Mouse (Mus musculus): ENCODE data around the gene Slc38a9. TPM values are rescaled to one million over a fixed set of nuclear protein-coding genes. Genes with fewer than 3 reads are reported as not detected.

Gene Slc38a9
- polyA plus RNA-seq, 1 experiment from 2014 or later, result 18.9 TPM

DNA sequence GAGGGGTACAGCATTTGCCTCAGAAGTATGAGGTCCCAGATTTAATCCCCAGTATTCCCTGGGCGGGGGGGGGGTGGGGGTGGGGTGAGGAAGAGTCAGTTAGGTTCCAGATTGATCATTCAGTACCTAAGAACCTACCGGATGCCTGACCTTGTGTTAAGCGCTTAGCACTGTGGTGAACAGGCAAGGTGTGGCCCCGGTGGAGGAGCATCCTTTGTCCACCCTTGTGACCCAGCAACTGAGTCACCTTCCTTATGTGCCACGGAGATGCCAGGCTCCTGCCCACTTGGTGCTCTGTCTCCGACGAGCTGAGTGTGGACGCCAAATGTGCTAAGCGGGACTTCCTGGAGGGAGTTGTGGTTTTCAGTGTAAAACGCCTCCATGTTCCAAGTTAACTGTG, 75.9 kb downstream of the Slc38a9 start:
- Histone ChIP-seq H3K27me3 (ENCODE audit: control insufficient read depth, insufficient read depth, low read length) (no peaks in the 10 kb centered on the region), H3K4me1 (ENCODE audit: control insufficient read depth, insufficient read depth, low read length) (no peaks in the 10 kb centered on the region), H3K36me3 (ENCODE audit: control insufficient read depth, insufficient read depth, low read length) (no peaks in the 10 kb centered on the region), H3K4me3 (ENCODE audit: low read depth, low read length) (no peak overlapping the region), H3K9me3 (ENCODE audit: control insufficient read depth, low read length) (no peaks in the 10 kb centered on the region), H3K27ac (ENCODE audit: low read depth, low read length) (no peak overlapping the region), H3K9ac (ENCODE audit: low read length) (no peak overlapping the region), H3K4me2 (ENCODE audit: low read depth) (no peak overlapping the region)
- 88% methylated on average over 10 of the region's 10 CpGs for WGBS
- ATAC-seq (ENCODE audit: insufficient read depth, low FRiP score, low TSS enrichment), result no peak
- no peak for DNase-seq (ENCODE audit: low spot score)

DNA sequence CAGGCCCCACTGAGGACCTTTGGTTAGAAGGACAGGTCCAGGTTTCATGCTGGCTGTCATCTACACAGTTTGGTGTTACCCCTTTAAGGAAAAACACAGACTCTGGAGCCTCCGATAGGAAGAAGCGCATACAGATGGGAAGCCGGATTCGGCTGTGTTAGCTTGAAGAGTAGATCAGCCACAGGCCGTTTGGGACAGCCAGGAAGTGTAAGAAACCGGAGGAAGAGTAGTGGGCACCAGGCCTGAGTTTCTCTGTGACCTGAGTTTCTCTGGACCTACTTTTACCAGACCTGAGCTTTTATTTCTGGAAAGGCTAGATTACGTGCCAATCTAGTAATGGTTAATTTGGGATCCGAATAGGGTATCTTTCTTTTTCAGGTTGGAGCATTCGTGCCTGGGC, 76.6 kb downstream of the Slc38a9 start:
- no peaks in the 10 kb centered on the region for H3K27me3 ChIP-seq (ENCODE audit: control insufficient read depth, insufficient read depth, low read length)
- H3K4me3 ChIP-seq (ENCODE audit: low read depth, low read length), result no peak overlapping the region
- no peak overlapping the region for H3K27ac ChIP-seq (ENCODE audit: low read depth, low read length)
- H3K4me1 ChIP-seq (ENCODE audit: control insufficient read depth, insufficient read depth, low read length), result no peaks in the 10 kb centered on the region
- WGBS, result 88% methylated on average over 9 of the region's 9 CpGs
- no peak overlapping the region for H3K4me2 ChIP-seq (ENCODE audit: low read depth)
- DNase-seq (ENCODE audit: low spot score) (no peak), ATAC-seq (ENCODE audit: insufficient read depth, low FRiP score, low TSS enrichment) (no peak)
- H3K9me3 ChIP-seq (ENCODE audit: control insufficient read depth, low read length), result no peaks in the 10 kb centered on the region
- no peaks in the 10 kb centered on the region for H3K36me3 ChIP-seq (ENCODE audit: control insufficient read depth, insufficient read depth, low read length)
- H3K9ac ChIP-seq (ENCODE audit: low read length), result no peak overlapping the region

DNA sequence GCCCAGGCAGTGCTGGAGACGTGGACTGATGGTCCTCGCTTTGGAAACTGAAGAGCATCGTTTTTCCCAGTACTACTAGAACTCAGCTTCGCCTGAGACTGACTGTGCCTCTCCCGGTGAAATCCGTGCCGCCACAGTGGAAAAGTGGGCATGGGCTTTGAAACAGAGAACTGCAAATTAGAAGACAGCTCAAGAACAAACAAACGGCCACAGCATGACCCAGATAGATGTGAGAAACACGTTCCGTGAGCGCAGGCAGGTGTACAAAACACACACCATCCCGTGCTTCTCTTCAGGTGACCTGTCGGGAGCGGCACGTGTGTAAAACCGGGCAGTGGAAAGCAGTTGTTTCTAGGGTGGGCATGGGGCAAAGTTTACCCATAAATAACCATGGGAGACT, 77.5 kb downstream of the Slc38a9 start:
- Histone ChIP-seq H3K4me1 (ENCODE audit: control insufficient read depth, insufficient read depth, low read length) (no peaks in the 10 kb centered on the region), H3K27ac (ENCODE audit: low read depth, low read length) (no peak overlapping the region), H3K36me3 (ENCODE audit: control insufficient read depth, insufficient read depth, low read length) (no peaks in the 10 kb centered on the region), H3K4me2 (ENCODE audit: low read depth) (no peak overlapping the region), H3K9ac (ENCODE audit: low read length) (no peak overlapping the region), H3K4me3 (ENCODE audit: low read depth, low read length) (no peak overlapping the region), H3K27me3 (ENCODE audit: control insufficient read depth, insufficient read depth, low read length) (no peaks in the 10 kb centered on the region), H3K9me3 (ENCODE audit: control insufficient read depth, low read length) (no peaks in the 10 kb centered on the region)
- DNase-seq (ENCODE audit: low spot score), result no peak
- 89% methylated on average over 16 of the region's 16 CpGs for WGBS
- ATAC-seq (ENCODE audit: insufficient read depth, low FRiP score, low TSS enrichment), result no peak

DNA sequence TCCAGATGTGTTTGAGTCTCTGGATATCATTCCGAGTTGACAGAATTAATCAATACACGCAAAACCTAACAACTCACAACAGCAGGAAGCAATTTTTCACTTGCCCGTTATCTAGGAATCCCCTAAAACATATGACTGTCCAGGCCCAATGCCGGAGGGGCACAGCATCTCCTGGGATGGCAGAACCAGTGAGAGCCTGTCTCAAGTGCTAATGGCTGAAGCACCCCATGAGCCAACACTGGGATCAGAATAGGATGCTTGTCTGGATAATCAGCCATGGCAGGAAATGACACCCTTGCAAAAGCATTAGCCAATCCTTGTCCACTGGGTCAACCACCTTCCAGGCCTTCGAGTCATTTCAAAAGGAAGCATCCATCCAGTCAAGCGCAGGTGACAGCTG, 79.5 kb downstream of the Slc38a9 start:
- Histone ChIP-seq H3K4me1 (ENCODE audit: control insufficient read depth, insufficient read depth, low read length) (no peaks in the 10 kb centered on the region), H3K4me3 (ENCODE audit: low read depth, low read length) (no peak overlapping the region), H3K9me3 (ENCODE audit: control insufficient read depth, low read length) (no peaks in the 10 kb centered on the region), H3K27me3 (ENCODE audit: control insufficient read depth, insufficient read depth, low read length) (no peaks in the 10 kb centered on the region), H3K27ac (ENCODE audit: low read depth, low read length) (no peak overlapping the region), H3K9ac (ENCODE audit: low read length) (no peak overlapping the region), H3K36me3 (ENCODE audit: control insufficient read depth, insufficient read depth, low read length) (no peaks in the 10 kb centered on the region), H3K4me2 (ENCODE audit: low read depth) (no peak overlapping the region)
- 89% methylated on average over 6 of the region's 6 CpGs for WGBS
- DNase-seq (ENCODE audit: low spot score) (no peak), ATAC-seq (ENCODE audit: insufficient read depth, low FRiP score, low TSS enrichment) (no peak)

DNA sequence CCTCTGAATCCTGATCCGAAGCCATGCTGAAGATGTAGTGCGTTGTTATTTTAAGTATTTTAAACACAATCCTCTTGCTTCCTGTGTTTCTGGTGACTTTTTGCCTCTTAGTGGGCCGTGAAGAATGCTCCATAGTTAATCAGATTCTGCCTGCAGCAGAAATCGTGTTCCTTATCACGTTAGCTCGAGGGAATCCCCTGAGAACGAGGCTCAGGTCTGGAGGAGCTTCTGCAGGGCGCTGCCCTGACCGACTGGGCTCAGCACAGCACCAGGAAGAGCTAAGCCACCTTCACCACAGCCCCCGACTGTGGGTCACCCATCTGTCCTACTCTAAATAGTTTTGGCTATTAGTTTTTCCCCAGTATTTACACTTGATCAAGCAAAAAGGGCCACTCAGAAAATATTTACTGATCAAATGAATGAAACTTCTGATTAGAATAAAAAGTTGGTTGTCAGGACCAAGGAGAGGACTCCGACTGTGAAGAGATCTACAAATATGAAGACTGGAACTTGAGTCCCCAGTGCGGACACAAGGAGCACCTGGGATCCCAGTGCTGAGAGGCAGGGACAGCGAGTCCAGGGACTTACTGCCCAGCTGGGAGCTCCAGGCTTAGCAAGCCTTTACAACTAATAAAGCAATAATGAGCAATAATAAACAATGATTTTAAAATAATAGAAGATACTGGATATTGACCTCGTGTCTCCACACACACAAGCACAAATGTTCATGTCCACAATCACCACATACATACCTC, 81.7 kb downstream of the Slc38a9 start:
- no peak overlapping the region for H3K4me2 ChIP-seq (ENCODE audit: low read depth)
- 75% methylated on average over 14 of the region's 14 CpGs for WGBS
- ATAC-seq (ENCODE audit: insufficient read depth, low FRiP score, low TSS enrichment), result no peak

DNA sequence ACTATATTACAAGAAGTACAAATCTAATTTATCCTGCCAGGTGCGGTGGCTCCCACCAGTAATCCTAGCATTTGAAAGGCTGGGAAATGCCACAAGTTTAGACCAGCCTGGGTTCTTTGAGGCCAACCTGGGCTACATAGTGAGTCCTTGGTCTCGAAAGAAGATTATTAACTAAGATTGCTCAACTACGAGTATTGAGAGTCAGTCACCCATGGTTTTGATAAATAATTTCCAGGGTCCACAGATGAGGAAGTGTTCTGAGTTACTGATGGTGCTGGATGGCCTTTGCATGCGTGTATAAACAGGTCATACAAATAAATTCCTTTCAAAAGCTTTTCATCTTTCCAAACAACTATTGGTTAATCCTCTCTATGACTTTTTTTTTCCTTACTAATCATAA, 83.1 kb downstream of the Slc38a9 start:
- no peak for DNase-seq (ENCODE audit: low spot score)
- Histone ChIP-seq H3K27ac (ENCODE audit: low read depth, low read length) (no peak overlapping the region), H3K27me3 (ENCODE audit: control insufficient read depth, insufficient read depth, low read length) (no peaks in the 10 kb centered on the region), H3K9me3 (ENCODE audit: control insufficient read depth, low read length) (no peaks in the 10 kb centered on the region), H3K4me2 (ENCODE audit: low read depth) (no peak overlapping the region), H3K4me1 (ENCODE audit: control insufficient read depth, insufficient read depth, low read length) (no peaks in the 10 kb centered on the region), H3K9ac (ENCODE audit: low read length) (no peak overlapping the region), H3K36me3 (ENCODE audit: control insufficient read depth, insufficient read depth, low read length) (no peaks in the 10 kb centered on the region), H3K4me3 (ENCODE audit: low read depth, low read length) (no peak overlapping the region)
- WGBS, result 92% methylated on average over 4 of the region's 4 CpGs
- no peak for ATAC-seq (ENCODE audit: insufficient read depth, low FRiP score, low TSS enrichment)

More for the DNA sequence above, 81.7 kb downstream of the Slc38a9 start:
- Histone ChIP-seq H3K4me3 (ENCODE audit: low read depth, low read length) (no peak overlapping the region), H3K4me1 (ENCODE audit: control insufficient read depth, insufficient read depth, low read length) (no peaks in the 10 kb centered on the region), H3K9ac (ENCODE audit: low read length) (no peak overlapping the region), H3K27me3 (ENCODE audit: control insufficient read depth, insufficient read depth, low read length) (no peaks in the 10 kb centered on the region), H3K36me3 (ENCODE audit: control insufficient read depth, insufficient read depth, low read length) (no peaks in the 10 kb centered on the region), H3K27ac (ENCODE audit: low read depth, low read length) (no peak overlapping the region), H3K9me3 (ENCODE audit: control insufficient read depth, low read length) (no peaks in the 10 kb centered on the region)
- no peak for DNase-seq (ENCODE audit: low spot score)

DNA sequence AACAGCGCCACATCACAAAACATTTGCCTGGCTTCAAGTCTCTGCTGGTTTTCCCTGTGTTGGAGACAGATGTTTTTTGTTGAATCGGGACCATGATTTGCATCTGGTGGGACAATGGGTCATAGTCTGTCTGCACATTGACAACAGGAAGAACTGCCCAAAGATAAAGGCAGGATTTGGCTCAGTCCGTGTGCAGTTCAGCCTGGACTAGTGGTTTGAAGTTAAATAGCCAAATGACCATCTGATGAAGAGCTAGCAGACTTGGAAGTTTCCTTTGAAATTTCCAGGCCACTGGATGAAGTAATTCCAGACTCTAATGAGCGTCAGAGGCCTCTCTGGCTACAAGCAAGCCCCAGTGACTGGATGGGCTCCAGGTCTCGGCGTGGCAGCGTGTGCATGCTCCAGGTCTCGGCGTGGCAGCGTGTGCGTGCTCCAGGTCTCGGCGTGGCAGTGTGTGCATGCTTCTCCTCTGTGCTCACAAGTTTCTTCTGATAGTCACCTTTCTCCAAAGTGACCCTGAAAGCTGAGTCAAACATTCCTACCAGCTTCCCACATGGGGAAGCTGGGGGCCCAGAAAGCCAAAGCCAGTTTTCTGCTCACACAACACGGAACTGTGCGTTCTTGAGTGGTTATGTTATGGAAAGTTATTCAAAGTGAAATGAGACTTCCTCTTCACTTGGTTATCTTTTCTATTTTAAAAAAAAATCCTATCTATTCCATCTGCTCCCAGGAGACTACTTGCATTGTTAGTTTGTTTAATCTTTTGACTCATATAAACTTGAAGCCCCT, 83.7 kb downstream of the Slc38a9 start:
- H3K9me3 ChIP-seq (ENCODE audit: control insufficient read depth, low read length), result no peaks in the 10 kb centered on the region
- no peak for ATAC-seq (ENCODE audit: insufficient read depth, low FRiP score, low TSS enrichment)
- no peak overlapping the region for H3K4me2 ChIP-seq (ENCODE audit: low read depth)
- WGBS, result 90% methylated on average over 15 of the region's 15 CpGs
- no peak for DNase-seq (ENCODE audit: low spot score)
- H3K4me3 ChIP-seq (ENCODE audit: low read depth, low read length), result no peak overlapping the region
- H3K4me1 ChIP-seq (ENCODE audit: control insufficient read depth, insufficient read depth, low read length), result no peaks in the 10 kb centered on the region
- no peak overlapping the region for H3K9ac ChIP-seq (ENCODE audit: low read length)
- no peaks in the 10 kb centered on the region for H3K27me3 ChIP-seq (ENCODE audit: control insufficient read depth, insufficient read depth, low read length)
- no peak overlapping the region for H3K27ac ChIP-seq (ENCODE audit: low read depth, low read length)
- no peaks in the 10 kb centered on the region for H3K36me3 ChIP-seq (ENCODE audit: control insufficient read depth, insufficient read depth, low read length)

DNA sequence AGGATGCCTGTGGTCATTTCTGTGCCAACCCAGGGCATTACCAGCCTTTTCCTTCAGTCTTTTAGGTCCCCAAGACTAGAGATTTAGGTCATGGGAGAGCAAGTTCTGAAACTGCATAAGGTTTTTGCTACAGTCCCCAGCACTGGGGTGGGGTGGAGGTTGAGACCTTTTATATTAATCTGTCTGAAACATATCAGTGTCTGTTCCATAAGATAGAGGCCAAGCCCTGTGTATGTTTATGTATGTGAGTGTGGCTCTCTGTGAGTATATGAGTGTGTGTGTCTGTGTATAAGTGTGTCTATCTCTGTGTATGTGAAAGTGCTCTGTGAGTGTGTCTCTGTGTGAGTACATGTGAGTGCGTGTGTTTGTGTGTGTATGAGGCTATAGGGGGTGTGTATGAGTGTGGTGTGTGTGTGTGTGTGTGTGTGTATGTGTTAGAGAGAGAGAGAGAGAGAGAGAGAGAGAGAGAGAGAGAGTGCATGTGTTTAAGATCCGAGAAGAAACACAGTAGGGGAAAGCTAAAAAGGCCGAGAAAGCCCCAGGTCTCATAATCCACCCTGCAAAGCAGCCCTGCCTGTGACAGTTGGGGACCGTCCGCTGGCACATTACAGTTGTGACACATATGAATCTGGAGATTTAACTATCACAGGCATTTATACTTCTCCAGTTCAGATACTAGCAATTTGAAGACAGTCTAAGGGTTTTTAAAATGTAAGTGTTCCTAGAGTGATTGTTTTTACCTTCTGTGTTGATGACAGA, 85.6 kb downstream of the Slc38a9 start:
- Histone ChIP-seq H3K4me2 (ENCODE audit: low read depth) (no peak overlapping the region), H3K9ac (ENCODE audit: low read length) (no peak overlapping the region), H3K27ac (ENCODE audit: low read depth, low read length) (no peak overlapping the region), H3K27me3 (ENCODE audit: control insufficient read depth, insufficient read depth, low read length) (no peaks in the 10 kb centered on the region), H3K9me3 (ENCODE audit: control insufficient read depth, low read length) (no peaks in the 10 kb centered on the region), H3K4me3 (ENCODE audit: low read depth, low read length) (no peak overlapping the region), H3K4me1 (ENCODE audit: control insufficient read depth, insufficient read depth, low read length) (no peaks in the 10 kb centered on the region), H3K36me3 (ENCODE audit: control insufficient read depth, insufficient read depth, low read length) (no peaks in the 10 kb centered on the region)
- WGBS, result 86% methylated on average over 5 of the region's 5 CpGs
- no peak for ATAC-seq (ENCODE audit: insufficient read depth, low FRiP score, low TSS enrichment)
- no peak for DNase-seq (ENCODE audit: low spot score)

Data from neural tube, embryonic 11.5 days (tissue).